8 mouse cellular contexts compared by ENCODE assay signal in genomic region chr4:135358736-135359135, GRCm38 (mm10). TPM values are rescaled to one million over a fixed set of nuclear protein-coding genes. Genes with fewer than 3 reads are reported as not detected.
DNase-seq lines count a peak whose midpoint lies in the region; ATAC-seq and TF ChIP-seq lines count a peak whose summit lies in the region.

No protein-coding gene starts in this region.

- TF ChIP-seq CTCF in kidney, adult 2 months (conservative IDR thresholded peaks at IDR 0.05; ENCODE audit: insufficient read depth, insufficient read length, low read depth, low read length): peak; percentile 53

- H3K4me3 ChIP-seq in kidney, adult 2 months (ENCODE audit: insufficient read depth, low read depth, low read length): no peak overlapping the region
- no peak overlapping the region for H3K4me3 ChIP-seq in kidney, embryonic 16.5 days (ENCODE audit: low read length)

- no peak for ATAC-seq in kidney, embryonic 16.5 days (ENCODE audit: low FRiP score, low TSS enrichment)
- ATAC-seq in megakaryocyte progenitor cell, adult 5-6 weeks (replicated peaks; ENCODE audit: poor library complexity): peak; percentile 63

- H3K9me3 ChIP-seq in kidney, embryonic 16.5 days (ENCODE audit: low read length): no peaks in the 10 kb centered on the region

- no peak for TF ChIP-seq POLR2A in kidney, adult 2 months (IDR thresholded peaks at IDR 0.05; ENCODE audit: low read depth, low read length)

- peaks cover 18% of the 10 kb centered on the region; the same call in 1 of the 2 replicates for H3K4me1 ChIP-seq in kidney, adult 2 months (ENCODE audit: control insufficient read depth, insufficient read depth, low read length)
- H3K4me1 ChIP-seq in kidney, embryonic 16.5 days (ENCODE audit: insufficient read depth, low read length): peaks cover 8% of the 10 kb centered on the region

- H3K9ac ChIP-seq in kidney, embryonic 16.5 days (replicated peaks; ENCODE audit: low read length): no peak overlapping the region

- H3K27me3 ChIP-seq in kidney, adult 2 months (replicated peaks; ENCODE audit: control insufficient read depth, insufficient read depth, low read length): no peaks in the 10 kb centered on the region
- H3K27me3 ChIP-seq in kidney, embryonic 16.5 days (ENCODE audit: insufficient read depth, low read length): no peaks in the 10 kb centered on the region

- H3K36me3 ChIP-seq in kidney, adult 2 months (ENCODE audit: control insufficient read depth, insufficient read depth, low read length): no peaks in the 10 kb centered on the region
- H3K36me3 ChIP-seq in kidney, embryonic 16.5 days (ENCODE audit: insufficient read depth, low read length): no peaks in the 10 kb centered on the region

- DNase-seq in kidney, adult 2 months: peak; percentile 45
- peak; percentile 24 for DNase-seq in urinary bladder, postnatal 25 days (ENCODE audit: low spot score)
- DNase-seq in urinary bladder, adult 2 months (ENCODE audit: low spot score): no peak
- DNase-seq in cerebellum, postnatal 10 days: peak; percentile 57 to 75
- DNase-seq in gastrocnemius, postnatal 14 days: no peak
- DNase-seq in adrenal gland, postnatal 4 days (ENCODE audit: low spot score in 2 of 2): no peak

- intact Hi-C loops in gastrocnemius, postnatal 14 days (cut with DNase I; ENCODE audit: low total_unique reads): no loop called here

- under 1% methylated on average over 6 of the region's 6 CpGs for WGBS in kidney, adult 2 months
- 5% methylated on average over 6 of the region's 6 CpGs for WGBS in kidney, embryonic 16.5 days

- no peak overlapping the region for H3K27ac ChIP-seq in kidney, adult 2 months (ENCODE audit: insufficient read depth, low read depth, low read length)
- no peak overlapping the region for H3K27ac ChIP-seq in kidney, embryonic 16.5 days (ENCODE audit: low read length)

- H3K4me2 ChIP-seq in kidney, embryonic 16.5 days (replicated peaks; ENCODE audit: low read depth, low read length): no peak overlapping the region

RNA-seq across cellular contexts. Expression of gene Srrm1, which starts 5.6 kb away (rescaled TPM):
- polyA plus RNA-seq in kidney, adult 2 months (2012; rRNA removed): 17.1 and 21.6 TPM in 2 replicates
- polyA plus RNA-seq in kidney, embryonic 16.5 days (2015; fragmentation: Nextera tagmentation; extraction: Ambion mirVana): 180 and 233 TPM in 2 replicates
- 72.7 and 112 TPM in 2 replicates for polyA plus RNA-seq in urinary bladder, adult 2 months (2012; rRNA removed)
- 204 and 218 TPM in 2 replicates for total RNA-seq in megakaryocyte progenitor cell, adult 5-6 weeks (2015)
- total RNA-seq in megakaryocyte progenitor cell, adult 5-6 weeks (2017): 112 and 141 TPM in 2 replicates
- 10 to 100 TPM; 57.8 to 68.3 TPM for total RNA-seq in gastrocnemius, postnatal 14 days (2021)
- 100 to 1,000 TPM; 197 to 232 TPM for total RNA-seq in adrenal gland, postnatal 4 days (2021)

RNA-seq across cellular contexts. Expression of gene Ncmap, which starts 39.3 kb away (rescaled TPM):
- 0.75 and 0.88 TPM in 2 replicates for polyA plus RNA-seq in kidney, adult 2 months (2012; rRNA removed)
- polyA plus RNA-seq in kidney, embryonic 16.5 days (2015; fragmentation: Nextera tagmentation; extraction: Ambion mirVana): 2.0 and 4.3 TPM in 2 replicates
- 9.9 and 10.4 TPM in 2 replicates for polyA plus RNA-seq in urinary bladder, adult 2 months (2012; rRNA removed)
- total RNA-seq in megakaryocyte progenitor cell, adult 5-6 weeks (2015): 0.25 TPM in 1 of 2 replicates, not detected in the other
- not detected in 2 replicates for total RNA-seq in megakaryocyte progenitor cell, adult 5-6 weeks (2017)
- total RNA-seq in gastrocnemius, postnatal 14 days (2021): 10 to 100 TPM in 1 of 2 experiments, 1 to 10 TPM in 1; 5.6 to 19.2 TPM
- total RNA-seq in adrenal gland, postnatal 4 days (2021): 1 to 10 TPM in 1 of 2 experiments, under 1 TPM in 1; 0.93 to 1.2 TPM

Comparison
In these comparisons a context has a peak if more than half of its experiments do, and no peak if none do; other contexts are left out.
1. DNase-seq: peak in kidney, adult 2 months (single experiment), urinary bladder, postnatal 25 days (single experiment) and cerebellum, postnatal 10 days (2 of 2); none in urinary bladder, adult 2 months (single experiment), gastrocnemius, postnatal 14 days (single experiment) and adrenal gland, postnatal 4 days (0 of 2).